Mouse (Mus musculus): ENCODE data around the gene 1700008O03Rik. TPM values are rescaled to one million over a fixed set of nuclear protein-coding genes. Genes with fewer than 3 reads are reported as not detected.

1700008O03Rik gene
- total RNA-seq, 2 experiments from 2014 or later, result not detected

GRCm38 (mm10) chr7:44311713-44312304 lies 73.8 kb downstream of the 1700008O03Rik start:
- DNase-seq, result no peak
- intact Hi-C loops (cut with DNase I; ENCODE audit: low total_unique reads), result no loop called here

GRCm38 (mm10) chr7:44310878-44311712 lies 74.5 kb downstream of the 1700008O03Rik start:
- DNase-seq, result no peak
- intact Hi-C loops (cut with DNase I; ENCODE audit: low total_unique reads), result no loop called here

GRCm38 (mm10) chr7:44310285-44310877 lies 75.2 kb downstream of the 1700008O03Rik start:
- intact Hi-C loops (cut with DNase I; ENCODE audit: low total_unique reads), result no loop called here
- DNase-seq, result no peak

Other genes with a start within 250 kb of the 1700008O03Rik start
- not detected for gene Klk1b16, start 249.1 kb downstream of the 1700008O03Rik start, total RNA-seq (2021)
- not detected for gene Klk1b24, start 197.6 kb downstream of the 1700008O03Rik start, total RNA-seq (2021)
- gene Klk1b3, start 187.6 kb downstream of the 1700008O03Rik start, total RNA-seq (2021), result not detected
- gene Klk1b4, start 178.4 kb downstream of the 1700008O03Rik start, total RNA-seq (2021), result not detected
- not detected for gene Klk1b5, start 169.9 kb downstream of the 1700008O03Rik start, total RNA-seq (2021)
- gene Klk1, start 160.5 kb downstream of the 1700008O03Rik start, total RNA-seq (2021), result under 1 TPM in 1 of 2 experiments, not detected in 1; 0.23 TPM
- gene Gm36864, start 149.6 kb downstream of the 1700008O03Rik start, total RNA-seq (2021), result not detected
- gene 1700028J19Rik, start 139.1 kb downstream of the 1700008O03Rik start, total RNA-seq (2021), result under 1 TPM; 0.21 to 0.33 TPM
- gene 2410002F23Rik, start 139.1 kb downstream of the 1700008O03Rik start, total RNA-seq (2021), result 10 to 100 TPM; 14.2 to 16.2 TPM
- not detected for gene Acp4, start 128.4 kb downstream of the 1700008O03Rik start, total RNA-seq (2021)
- gene Gm15517, start 124.4 kb downstream of the 1700008O03Rik start, total RNA-seq (2021), result not detected
- 1 to 10 TPM; 4.2 to 5.6 TPM for gene Clec11a, start 78.9 kb downstream of the 1700008O03Rik start, total RNA-seq (2021)
- gene Shank1, start 75.6 kb downstream of the 1700008O03Rik start, total RNA-seq (2021), result under 1 TPM; 0.73 to 0.80 TPM
- under 1 TPM; 0.35 to 0.49 TPM for gene Syt3, start 1.7 kb downstream of the 1700008O03Rik start, total RNA-seq (2021)
- gene Lrrc4b, start 43.2 kb upstream of the 1700008O03Rik start, total RNA-seq (2021), result 1 to 10 TPM in 1 of 2 experiments, under 1 TPM in 1; 0.51 to 1.3 TPM
- gene Aspdh, start 79.6 kb upstream of the 1700008O03Rik start, total RNA-seq (2021), result not detected
- gene Josd2, start 82.2 kb upstream of the 1700008O03Rik start, total RNA-seq (2021), result 10 to 100 TPM; 60.2 to 73.5 TPM
- gene Emc10, start 110.7 kb upstream of the 1700008O03Rik start, total RNA-seq (2021), result 10 to 100 TPM; 44.1 to 48.8 TPM
- 1 to 10 TPM; 3.8 to 4.7 TPM for gene Fam71e1, start 110.8 kb upstream of the 1700008O03Rik start, total RNA-seq (2021)
- gene Mybpc2, start 138.8 kb upstream of the 1700008O03Rik start, total RNA-seq (2021), result 1,000 to 10,000 TPM; 3,999 to 4,490 TPM
- gene Spib, start 146.3 kb upstream of the 1700008O03Rik start, total RNA-seq (2021), result under 1 TPM; 0.16 to 0.18 TPM
- gene Pold1, start 163.0 kb upstream of the 1700008O03Rik start, total RNA-seq (2021), result 1 to 10 TPM; 7.0 to 7.8 TPM
- gene Nr1h2, start 168.1 kb upstream of the 1700008O03Rik start, total RNA-seq (2021), result 10 to 100 TPM; 28.0 to 28.2 TPM
- gene Napsa, start 186.6 kb upstream of the 1700008O03Rik start, total RNA-seq (2021), result not detected
- 1 to 10 TPM; 2.9 to 3.1 TPM for gene Kcnc3, start 204.8 kb upstream of the 1700008O03Rik start, total RNA-seq (2021)

Data from gastrocnemius, postnatal 14 days (tissue).